Comparison of ENCODE assay signal across 8 mouse cellular contexts in genomic region chr5:73647261-73647900, GRCm38 (mm10). TPM values are rescaled to one million over a fixed set of nuclear protein-coding genes. Genes with fewer than 3 reads are reported as not detected.
A peak's percentile ranks its signal among the peaks of the same experiment; 100 is the strongest.
DNase-seq lines count a peak whose midpoint lies in the region; ATAC-seq and TF ChIP-seq lines count a peak whose summit lies in the region.

Sgcb (minus strand) TSS chr5:73647790.

- H3K4me2 ChIP-seq in lung, embryonic 16.5 days (ENCODE audit: low read depth, low read length): peak within 1 kb of the TSS; percentile 75

- peak within 1 kb of the TSS; percentile 51 for H3K9ac ChIP-seq in ES-E14 (ENCODE audit: insufficient read depth, low read depth, low read length, poor library complexity, severe bottlenecking)
- peak within 1 kb of the TSS; percentile 79 for H3K9ac ChIP-seq in lung, embryonic 16.5 days (ENCODE audit: low read length)

- in situ Hi-C loops in ES-E14 (cut with MboI; ENCODE audit: low sequenced_read_pairs in 2 of 2, unreplicated experiment in 2 of 2): no loop called here

- under 1% methylated on average over 60 of the region's 62 CpGs for WGBS in cerebellum, adult 2 months
- WGBS in lung, embryonic 16.5 days: under 1% methylated on average over 59 of the region's 62 CpGs

- no peak within 1 kb of the TSS for H3K27ac ChIP-seq in ES-E14 (ENCODE audit: insufficient read depth, low read depth, low read length, poor library complexity, severe bottlenecking)
- H3K27ac ChIP-seq in cerebellum, adult 2 months (ENCODE audit: insufficient read depth, low read length): peak within 1 kb of the TSS; percentile 60
- peak within 1 kb of the TSS; percentile 37; the same call in 1 of the 2 replicates for H3K27ac ChIP-seq in lung, embryonic 16.5 days (ENCODE audit: low read length)

- DNase-seq in ES-E14 (ENCODE audit: low read depth, low spot score): peak; percentile 49
- peak; percentile 87 to 90 for DNase-seq in cerebellum, adult 2 months
- peak; percentile 85 for DNase-seq in layer of hippocampus, adult 9-11 months
- DNase-seq in ovary, postnatal 10 days (ENCODE audit: low spot score): peak; percentile 77
- peak; percentile 85 for DNase-seq in thymus, postnatal 0 days (ENCODE audit: low spot score)

- H3K4me3 ChIP-seq in ES-E14 (ENCODE audit: insufficient read depth in 1 of 2, low read depth in 1 of 2, low read length in 2 of 2, poor library complexity in 1 of 2, severe bottlenecking in 1 of 2): peak within 1 kb of the TSS; percentile 69 to 71
- H3K4me3 ChIP-seq in cerebellum, adult 2 months (replicated peaks; ENCODE audit: insufficient read depth, low read depth, low read length): peak within 1 kb of the TSS; percentile 94
- peak within 1 kb of the TSS; percentile 86 for H3K4me3 ChIP-seq in lung, embryonic 16.5 days (ENCODE audit: low read length)

- peaks cover 2% of the 10 kb centered on the region; the same call in 1 of the 2 replicates for H3K27me3 ChIP-seq in cerebellum, adult 2 months (ENCODE audit: control insufficient read depth, insufficient read depth, low read length)
- peaks cover 36% of the 10 kb centered on the region for H3K27me3 ChIP-seq in lung, embryonic 16.5 days (ENCODE audit: control insufficient read depth, insufficient read depth, low read depth, low read length)

- peak; percentile 93 for ATAC-seq in frontal cortex, adult (ENCODE audit: low TSS enrichment)
- peak; percentile 51 to 79; a peak in 3 of 4 replicates for ATAC-seq in hematopoietic stem cell, adult 5-6 weeks (replicated peaks in 1 of 2; ENCODE audit: insufficient read depth in 1 of 2, low FRiP score in 2 of 2, low TSS enrichment in 1 of 2, low read depth in 1 of 2, poor library complexity in 2 of 2, severe bottlenecking in 2 of 2)
- ATAC-seq in lung, embryonic 16.5 days (ENCODE audit: low read depth): peak; percentile 85

- H3K4me1 ChIP-seq in ES-E14 (ENCODE audit: control insufficient read depth in 2 of 2, insufficient read depth in 2 of 2, low read length in 2 of 2, poor library complexity in 1 of 2): peaks cover 0 to 4% of the 10 kb centered on the region in 2 experiments; a peak in 1 of 4 replicates
- H3K4me1 ChIP-seq in cerebellum, adult 2 months (ENCODE audit: control insufficient read depth, insufficient read depth, low read length): peaks cover 11% of the 10 kb centered on the region
- peaks cover 27% of the 10 kb centered on the region for H3K4me1 ChIP-seq in lung, embryonic 16.5 days (replicated peaks; ENCODE audit: control insufficient read depth, insufficient read depth, low read length)

- no peaks in the 10 kb centered on the region for H3K9me3 ChIP-seq in ES-E14 (ENCODE audit: control insufficient read depth, insufficient read depth, low read depth, low read length)
- H3K9me3 ChIP-seq in lung, embryonic 16.5 days (ENCODE audit: control insufficient read depth, low read length): no peaks in the 10 kb centered on the region

- H3K36me3 ChIP-seq in ES-E14 (ENCODE audit: control insufficient read depth, insufficient read depth, low read length, poor library complexity, severe bottlenecking): no peaks in the 10 kb centered on the region
- H3K36me3 ChIP-seq in lung, embryonic 16.5 days (ENCODE audit: control insufficient read depth, insufficient read depth, low read length): no peaks in the 10 kb centered on the region; the same call in 1 of the 2 replicates

- TF ChIP-seq CTCF in cerebellum, adult 2 months (IDR thresholded peaks at IDR 0.05; ENCODE audit: borderline replicate concordance, insufficient read depth, low read depth, low read length): no peak

- TF ChIP-seq POLR2A in cerebellum, adult 2 months (IDR thresholded peaks at IDR 0.05; ENCODE audit: borderline replicate concordance, insufficient read depth, low read length): peak; percentile 72

TF ChIP-seq in ES-E14, 5 proteins besides CTCF, POLR2A, EP300 and RAD21:
- no peak for TF ChIP-seq ZC3H11A (IDR thresholded peaks at IDR 0.05; ENCODE audit: borderline replicate concordance, low read depth, low read length)
- no peak for TF ChIP-seq CHD2 (IDR thresholded peaks at IDR 0.05; ENCODE audit: low read depth, low read length)
- TF ChIP-seq MAFK (IDR thresholded peaks at IDR 0.05; ENCODE audit: insufficient read depth, low read depth, low read length): no peak
- no peak for TF ChIP-seq HCFC1 (IDR thresholded peaks at IDR 0.05; ENCODE audit: borderline replicate concordance, insufficient read depth, low read length)
- TF ChIP-seq ZNF384 (IDR thresholded peaks at IDR 0.05; ENCODE audit: low read depth, low read length): no peak

RNA-seq across cellular contexts. Expression of gene Sgcb, which starts in this region (rescaled TPM):
- 4.3 and 4.9 TPM in 2 replicates for total RNA-seq in ES-E14 (2012; rRNA removed)
- 47.8 and 50.9 TPM in 2 replicates for polyA plus RNA-seq in cerebellum, adult 2 months (2012; rRNA removed)
- 5.8 and 6.5 TPM in 2 replicates for total RNA-seq in hematopoietic stem cell, adult 5-6 weeks (2017)
- 33.3 and 33.7 TPM in 2 replicates for polyA plus RNA-seq in lung, embryonic 16.5 days (2015; fragmentation: Nextera tagmentation; extraction: Ambion mirVana)
- polyA plus RNA-seq in thymus, postnatal 0 days (2015; fragmentation: Nextera tagmentation; extraction: Ambion mirVana): 9.5 and 11.0 TPM in 2 replicates
